Mouse (Mus musculus) inflammation-experienced regulatory T-cells, adult 16 weeks (primary cell): ENCODE data around the gene Gm1140. TPM values are rescaled to one million over a fixed set of nuclear protein-coding genes. Genes with fewer than 3 reads are reported as not detected.

Experiments
- polyA plus RNA-seq: library from polyadenylated mRNA; unstranded; fragments of 100-300 nt; shearing (Covaris generic); gene quantifications from one replicate; pipeline ENCODE4 v1.2.1, GENCODE M21; 2017

The Gm1140 gene
- not detected for polyA plus RNA-seq

DNA sequence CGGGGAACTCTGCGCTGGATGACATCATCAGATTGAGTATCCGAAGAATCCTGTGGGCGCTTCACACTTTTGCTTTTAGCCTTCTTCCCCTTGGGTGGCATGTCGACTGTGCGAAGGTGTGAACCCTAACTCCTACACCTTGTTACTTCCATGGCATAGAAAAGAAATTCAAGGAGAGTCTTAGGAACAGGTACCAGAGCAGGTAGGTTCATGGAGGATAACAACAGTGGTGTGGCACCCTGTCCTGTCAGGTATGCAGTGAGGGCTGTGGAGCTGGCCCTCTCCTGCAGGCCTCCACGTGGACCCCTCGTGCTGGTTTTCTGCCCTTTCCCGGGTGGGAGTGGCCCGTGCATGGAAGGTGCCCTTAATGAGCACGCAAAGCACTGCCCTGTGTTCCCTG, at the start of gene Gm1140:
Gene Gm1140, minus strand, starts transcription at position 101 of the 400 bp plus-strand sequence.

DNA sequence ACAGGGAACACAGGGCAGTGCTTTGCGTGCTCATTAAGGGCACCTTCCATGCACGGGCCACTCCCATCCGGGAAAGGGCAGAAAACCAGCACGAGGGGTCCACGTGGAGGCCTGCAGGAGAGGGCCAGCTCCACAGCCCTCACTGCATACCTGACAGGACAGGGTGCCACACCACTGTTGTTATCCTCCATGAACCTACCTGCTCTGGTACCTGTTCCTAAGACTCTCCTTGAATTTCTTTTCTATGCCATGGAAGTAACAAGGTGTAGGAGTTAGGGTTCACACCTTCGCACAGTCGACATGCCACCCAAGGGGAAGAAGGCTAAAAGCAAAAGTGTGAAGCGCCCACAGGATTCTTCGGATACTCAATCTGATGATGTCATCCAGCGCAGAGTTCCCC, 2.0 kb upstream of the Gm1140 start, which contains the start of gene Gm14692:
Gene Gm14692, plus strand, starts transcription at position 301 of the 400 bp plus-strand sequence.

Other genes with a start within 250 kb of the Gm1140 start
- gene Gm14692, start 2.1 kb upstream of the Gm1140 start, polyA plus RNA-seq, result not detected
- not detected for gene 4933436I01Rik, start 227.9 kb upstream of the Gm1140 start, polyA plus RNA-seq